Comparison of ENCODE assay signal across 9 mouse cellular contexts in genomic region chr11:72487171-72487570, GRCm38 (mm10). TPM values are rescaled to one million over a fixed set of nuclear protein-coding genes. Genes with fewer than 3 reads are reported as not detected.
DNase-seq lines count a peak whose midpoint lies in the region; ATAC-seq and TF ChIP-seq lines count a peak whose summit lies in the region.
"Had no signal": no experiment of that assay in that cellular context is flagged by ENCODE, and none has a peak within 500 bp of the region (broad histone marks: within the 10 kb centered on the region; RNA-seq: fewer than 3 reads in every experiment).

No protein-coding gene starts in this region.

- no peak for TF ChIP-seq CTCF in lung, postnatal 0 days (IDR thresholded peaks at IDR 0.05)

- ATAC-seq in lung, postnatal 0 days: no peak
- ATAC-seq in limb, embryonic 13.5 days (ENCODE audit: low FRiP score, low read depth): no peak
- no peak for ATAC-seq in stomach, embryonic 16.5 days (ENCODE audit: insufficient read depth, low FRiP score)
- ATAC-seq in CD4-positive, CD25-positive, alpha-beta regulatory T cell, adult 4 months: no peak

- peak overlapping the region; percentile 85 for H3K27ac ChIP-seq in heart, embryonic 10.5 days
- H3K27ac ChIP-seq in lung, postnatal 0 days (ENCODE audit: low read length): no peak overlapping the region
- H3K27ac ChIP-seq in limb, embryonic 13.5 days: no peak overlapping the region
- no peak overlapping the region for H3K27ac ChIP-seq in stomach, embryonic 16.5 days (ENCODE audit: low read length)

- 49% methylated on average over 5 of the region's 5 CpGs for WGBS in heart, embryonic 10.5 days
- 33% methylated on average over 5 of the region's 5 CpGs for WGBS in lung, postnatal 0 days
- 53% methylated on average over 5 of the region's 5 CpGs for WGBS in limb, embryonic 13.5 days
- WGBS in stomach, embryonic 16.5 days: 63% methylated on average over 5 of the region's 5 CpGs

- no peak overlapping the region for H3K9ac ChIP-seq in lung, postnatal 0 days (replicated peaks; ENCODE audit: low read depth)
- H3K9ac ChIP-seq in limb, embryonic 13.5 days: no peak overlapping the region
- H3K9ac ChIP-seq in stomach, embryonic 16.5 days (ENCODE audit: low read length): 0 out of 2 replicates have a peak overlapping the region, but pooled peaks have one; percentile 1

- TF ChIP-seq EP300 in lung, postnatal 0 days (IDR thresholded peaks at IDR 0.05): no peak

- H3K36me3 ChIP-seq in heart, embryonic 10.5 days: no peaks in the 10 kb centered on the region
- no peaks in the 10 kb centered on the region for H3K36me3 ChIP-seq in lung, postnatal 0 days (ENCODE audit: insufficient read depth, low read length)
- no peaks in the 10 kb centered on the region for H3K36me3 ChIP-seq in limb, embryonic 13.5 days
- H3K36me3 ChIP-seq in stomach, embryonic 16.5 days (ENCODE audit: control insufficient read depth, insufficient read depth, low read length): no peaks in the 10 kb centered on the region

- H3K4me1 ChIP-seq in heart, embryonic 10.5 days: peaks cover 51% of the 10 kb centered on the region
- H3K4me1 ChIP-seq in lung, postnatal 0 days (ENCODE audit: insufficient read depth, low read depth, low read length): peaks cover 17% of the 10 kb centered on the region; the same call in 1 of the 2 replicates
- peaks cover 14% of the 10 kb centered on the region for H3K4me1 ChIP-seq in limb, embryonic 13.5 days
- H3K4me1 ChIP-seq in stomach, embryonic 16.5 days (ENCODE audit: control insufficient read depth, insufficient read depth, low read length): peaks cover 15% of the 10 kb centered on the region

- no peaks in the 10 kb centered on the region for H3K9me3 ChIP-seq in heart, embryonic 10.5 days
- H3K9me3 ChIP-seq in lung, postnatal 0 days (ENCODE audit: low read length): no peaks in the 10 kb centered on the region
- H3K9me3 ChIP-seq in limb, embryonic 13.5 days: no peaks in the 10 kb centered on the region
- H3K9me3 ChIP-seq in stomach, embryonic 16.5 days (replicated peaks; ENCODE audit: control insufficient read depth, low read length): no peaks in the 10 kb centered on the region

- H3K27me3 ChIP-seq in heart, embryonic 10.5 days (ENCODE audit: insufficient read depth, poor library complexity, severe bottlenecking): peaks cover 69% of the 10 kb centered on the region
- H3K27me3 ChIP-seq in lung, postnatal 0 days (replicated peaks; ENCODE audit: insufficient read depth, low read length): 0 out of 2 replicates have a peak, but pooled peaks cover 3% of the 10 kb centered on the region
- peaks cover 59% of the 10 kb centered on the region for H3K27me3 ChIP-seq in limb, embryonic 13.5 days
- H3K27me3 ChIP-seq in stomach, embryonic 16.5 days (ENCODE audit: control insufficient read depth, insufficient read depth, low read length): peaks cover 12% of the 10 kb centered on the region

- H3K4me3 ChIP-seq in heart, embryonic 10.5 days: peak overlapping the region; percentile 80
- H3K4me3 ChIP-seq in lung, postnatal 0 days (ENCODE audit: low read depth, low read length): no peak overlapping the region
- no peak overlapping the region for H3K4me3 ChIP-seq in limb, embryonic 13.5 days
- H3K4me3 ChIP-seq in stomach, embryonic 16.5 days (replicated peaks; ENCODE audit: low read length): no peak overlapping the region; the same call in 1 of the 2 replicates

- H3K4me2 ChIP-seq in lung, postnatal 0 days (replicated peaks; ENCODE audit: low read depth, low read length): peak overlapping the region; percentile 98
- H3K4me2 ChIP-seq in limb, embryonic 13.5 days (replicated peaks): 0 out of 2 replicates have a peak overlapping the region, but pooled peaks have one; percentile 3
- peak overlapping the region; percentile 96; the same call in 1 of the 2 replicates for H3K4me2 ChIP-seq in stomach, embryonic 16.5 days (ENCODE audit: low read depth, low read length)

- DNase-seq in heart, embryonic 10.5 days (ENCODE audit: low spot score): no peak
- DNase-seq in heart, postnatal 4 days: no peak
- no peak for DNase-seq in lung, postnatal 0 days (ENCODE audit: low spot score)
- no peak for DNase-seq in lung, postnatal 14 days
- DNase-seq in cerebellum, postnatal 25 days: no peak
- DNase-seq: kidney, postnatal 36 days had no signal

RNA-seq across cellular contexts. Expression of gene Spns2, which starts 2.5 kb away (rescaled TPM):
- polyA plus RNA-seq in heart, embryonic 10.5 days (2016; fragmentation: Nextera tagmentation; extraction: Ambion mirVana): 5.7 and 7.1 TPM in 2 replicates
- total RNA-seq in heart, postnatal 4 days (2021): 10 to 100 TPM; 17.0 to 18.0 TPM
- polyA plus RNA-seq in lung, postnatal 0 days (2015; fragmentation: Nextera tagmentation; extraction: Ambion mirVana): 11.1 and 12.2 TPM in 2 replicates
- polyA plus RNA-seq in limb, embryonic 13.5 days (2015; fragmentation: Nextera tagmentation; extraction: Ambion mirVana): 2.1 and 2.3 TPM in 2 replicates
- polyA plus RNA-seq in stomach, embryonic 16.5 days (2015; fragmentation: Nextera tagmentation; extraction: Ambion mirVana): 5.7 and 7.3 TPM in 2 replicates
- polyA plus RNA-seq in CD4-positive, CD25-positive, alpha-beta regulatory T cell, adult 4 months (2017; shearing (Covaris generic)): not detected

RNA-seq across cellular contexts. Expression of gene Mybbp1a, which starts 46.0 kb away (rescaled TPM):
- polyA plus RNA-seq in heart, embryonic 10.5 days (2016; fragmentation: Nextera tagmentation; extraction: Ambion mirVana): 133 and 186 TPM in 2 replicates
- 10 to 100 TPM; 55.6 to 55.9 TPM for total RNA-seq in heart, postnatal 4 days (2021)
- polyA plus RNA-seq in lung, postnatal 0 days (2015; fragmentation: Nextera tagmentation; extraction: Ambion mirVana): 41.5 and 44.3 TPM in 2 replicates
- 159 and 164 TPM in 2 replicates for polyA plus RNA-seq in limb, embryonic 13.5 days (2015; fragmentation: Nextera tagmentation; extraction: Ambion mirVana)
- polyA plus RNA-seq in stomach, embryonic 16.5 days (2015; fragmentation: Nextera tagmentation; extraction: Ambion mirVana): 117 and 133 TPM in 2 replicates
- 100 to 1,000 TPM in 1 of 2 experiments, 10 to 100 TPM in 1; 73.7 to 102 TPM for polyA plus RNA-seq in CD4-positive, CD25-positive, alpha-beta regulatory T cell, adult 4 months (2017; shearing (Covaris generic))

RNA-seq across cellular contexts. Expression of gene Ggt6, which starts 51.8 kb away (rescaled TPM):
- polyA plus RNA-seq in heart, embryonic 10.5 days (2016; fragmentation: Nextera tagmentation; extraction: Ambion mirVana): not detected in 2 replicates
- not detected for total RNA-seq in heart, postnatal 4 days (2021)
- 0.94 and 1.0 TPM in 2 replicates for polyA plus RNA-seq in lung, postnatal 0 days (2015; fragmentation: Nextera tagmentation; extraction: Ambion mirVana)
- 0.74 and 0.92 TPM in 2 replicates for polyA plus RNA-seq in limb, embryonic 13.5 days (2015; fragmentation: Nextera tagmentation; extraction: Ambion mirVana)
- 8.1 and 8.9 TPM in 2 replicates for polyA plus RNA-seq in stomach, embryonic 16.5 days (2015; fragmentation: Nextera tagmentation; extraction: Ambion mirVana)
- polyA plus RNA-seq in CD4-positive, CD25-positive, alpha-beta regulatory T cell, adult 4 months (2017; shearing (Covaris generic)): not detected

Comparison
In these comparisons a context has a peak if more than half of its experiments do, and no peak if none do; other contexts are left out.
1. H3K4me2 ChIP-seq: peak in every context shown above with its lines; median percentile 98 in lung, postnatal 0 days; 96 in stomach, embryonic 16.5 days; 3 in limb, embryonic 13.5 days.